Mouse (Mus musculus): ENCODE data around the gene Rab6b. TPM values are rescaled to one million over a fixed set of nuclear protein-coding genes. Genes with fewer than 3 reads are reported as not detected.

Gene Rab6b
- 11.1 and 11.5 TPM in 2 replicates for polyA plus RNA-seq (2016; fragmentation: Nextera tagmentation; extraction: Ambion mirVana)

DNA sequence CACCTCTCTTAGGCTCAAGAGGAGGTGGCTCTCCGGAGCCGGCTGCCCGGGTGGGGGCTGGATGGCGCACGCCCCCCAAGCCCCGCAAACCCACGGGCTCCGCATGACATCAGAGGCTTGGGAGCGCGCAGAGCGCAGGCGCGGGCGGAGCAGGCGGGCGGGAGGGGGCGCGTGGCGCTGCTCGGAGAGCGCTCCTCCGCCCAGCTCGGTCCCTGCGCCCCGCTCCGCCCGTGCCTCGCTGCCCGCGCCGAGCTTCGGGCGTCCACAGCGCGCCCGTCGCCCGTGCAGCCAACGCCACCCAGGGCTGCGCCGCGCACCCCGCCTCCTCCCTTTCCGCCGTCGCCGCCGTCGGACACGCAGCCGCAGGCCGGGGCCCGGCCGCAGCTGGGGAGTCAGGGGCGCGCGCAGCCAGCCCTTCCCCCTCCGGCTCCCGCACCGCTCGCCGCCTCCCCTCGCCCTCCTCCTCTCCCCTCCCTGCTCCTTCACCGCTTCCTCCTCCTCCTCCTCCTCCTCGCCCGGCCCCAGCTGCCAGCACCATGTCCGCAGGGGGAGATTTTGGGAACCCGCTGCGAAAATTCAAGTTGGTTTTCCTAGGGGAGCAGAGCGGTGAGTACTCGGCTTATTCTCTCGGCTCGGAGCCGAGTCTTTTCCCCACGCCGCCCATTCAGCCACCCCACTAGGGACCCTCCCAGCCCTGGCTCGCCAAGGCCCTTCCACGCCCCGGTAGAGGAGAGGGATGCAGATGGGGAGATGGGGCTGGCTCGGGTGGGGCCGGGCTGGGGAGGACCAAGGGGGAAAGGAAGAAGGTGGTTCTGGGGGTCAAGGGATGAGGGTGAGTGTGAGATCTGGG, at the start of gene Rab6b:
Rab6b (plus strand) TSS at position 167 of the 850 bp plus-strand sequence.
- peak within 1 kb of the TSS; percentile 62 for H3K9ac ChIP-seq
- WGBS: under 1% methylated on average over 47 of the region's 81 CpGs
- peaks cover 18% of the 10 kb centered on the region for H3K4me1 ChIP-seq
- ATAC-seq (ENCODE audit: insufficient number of reproducible peaks, insufficient read depth, low FRiP score, low TSS enrichment): peak; percentile 49
- H3K4me3 ChIP-seq: peak within 1 kb of the TSS; percentile 72
- no peaks in the 10 kb centered on the region for H3K9me3 ChIP-seq
- H3K4me2 ChIP-seq (replicated peaks): peak within 1 kb of the TSS; percentile 94
- peaks cover 47% of the 10 kb centered on the region for H3K27me3 ChIP-seq
- peak within 1 kb of the TSS; percentile 57 for H3K27ac ChIP-seq
- no peaks in the 10 kb centered on the region for H3K36me3 ChIP-seq

DNA sequence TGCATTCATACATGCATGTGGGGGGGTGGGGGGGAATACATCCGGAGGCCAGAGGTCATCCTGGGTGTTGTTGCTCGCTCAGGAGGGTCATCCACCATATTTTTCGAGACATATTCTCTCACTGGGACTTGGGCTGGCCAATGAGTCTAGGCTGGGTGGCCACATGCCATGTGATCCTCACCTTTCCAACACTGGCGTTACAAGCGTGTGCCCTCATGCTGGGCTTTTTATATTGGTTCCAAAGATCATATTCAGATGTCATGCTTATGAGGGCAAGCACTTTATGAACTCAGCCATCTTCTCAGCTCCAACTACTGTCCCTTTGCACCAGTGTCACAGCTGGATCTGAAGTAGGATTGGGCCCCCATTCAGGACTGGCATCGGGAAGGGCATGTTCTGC, 48.0 kb upstream of the Rab6b start:
- ATAC-seq (ENCODE audit: insufficient number of reproducible peaks, insufficient read depth, low FRiP score, low TSS enrichment): no peak
- no peak overlapping the region for H3K27ac ChIP-seq
- 93% methylated on average over 6 of the region's 6 CpGs for WGBS
- H3K36me3 ChIP-seq: no peaks in the 10 kb centered on the region
- no peaks in the 10 kb centered on the region for H3K27me3 ChIP-seq
- H3K9ac ChIP-seq: no peak overlapping the region
- H3K9me3 ChIP-seq: no peaks in the 10 kb centered on the region
- H3K4me2 ChIP-seq (replicated peaks): no peak overlapping the region
- H3K4me1 ChIP-seq: peaks cover 10% of the 10 kb centered on the region
- no peak overlapping the region for H3K4me3 ChIP-seq

DNA sequence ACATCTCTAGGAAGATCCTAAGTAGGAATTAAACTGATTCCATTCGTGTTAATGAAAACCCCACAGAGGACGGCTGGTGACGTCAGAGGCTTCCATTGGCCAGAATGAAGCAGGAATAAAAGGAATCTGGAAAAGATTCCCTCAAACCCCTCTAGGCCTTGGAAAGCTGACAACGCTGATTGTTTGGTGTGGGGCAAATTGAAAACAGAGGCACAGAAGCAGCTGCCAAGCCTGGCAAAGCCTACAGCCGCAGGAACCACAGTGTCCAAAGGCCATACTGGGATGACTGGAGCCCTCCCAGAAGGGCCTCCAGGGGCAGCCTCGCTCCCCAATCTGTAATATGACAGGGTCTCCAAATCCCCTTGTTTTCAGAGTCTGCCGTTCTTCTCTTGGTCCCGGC, 44.7 kb upstream of the Rab6b start:
- Histone ChIP-seq H3K27me3 (no peaks in the 10 kb centered on the region), H3K9ac (no peak overlapping the region), H3K27ac (no peak overlapping the region), H3K4me2 (replicated peaks) (no peak overlapping the region), H3K4me3 (no peak overlapping the region), H3K4me1 (peaks cover 10% of the 10 kb centered on the region), H3K9me3 (no peaks in the 10 kb centered on the region), H3K36me3 (no peaks in the 10 kb centered on the region)
- 48% methylated on average over 8 of the region's 8 CpGs for WGBS
- ATAC-seq (ENCODE audit: insufficient number of reproducible peaks, insufficient read depth, low FRiP score, low TSS enrichment): no peak; the same call in 1 of the 2 replicates

DNA sequence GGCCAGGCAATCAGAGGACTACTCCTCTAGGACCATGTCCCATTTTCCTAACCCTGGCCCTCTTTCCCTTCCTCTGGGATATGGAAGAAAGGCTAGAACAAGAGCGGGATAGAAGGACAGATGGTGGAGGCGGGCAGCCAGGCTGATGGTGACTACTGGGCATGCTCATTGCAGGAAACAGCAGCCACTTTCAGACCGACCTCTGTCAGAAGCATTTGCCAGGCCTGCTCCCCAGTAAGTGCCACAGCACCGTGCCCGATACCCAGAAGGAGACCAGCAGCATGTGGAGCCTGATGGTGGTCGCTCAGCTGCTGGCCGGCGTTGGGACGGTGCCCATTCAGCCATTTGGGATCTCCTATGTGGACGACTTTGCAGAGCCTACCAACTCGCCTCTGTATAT, 43.9 kb upstream of the Rab6b start:
- no peak overlapping the region for H3K4me3 ChIP-seq
- 90% methylated on average over 11 of the region's 11 CpGs for WGBS
- no peak for ATAC-seq (ENCODE audit: insufficient number of reproducible peaks, insufficient read depth, low FRiP score, low TSS enrichment)
- no peaks in the 10 kb centered on the region for H3K27me3 ChIP-seq
- peaks cover 10% of the 10 kb centered on the region for H3K4me1 ChIP-seq
- H3K36me3 ChIP-seq: no peaks in the 10 kb centered on the region
- H3K4me2 ChIP-seq (replicated peaks): no peak overlapping the region
- no peak overlapping the region for H3K27ac ChIP-seq
- no peak overlapping the region for H3K9ac ChIP-seq
- H3K9me3 ChIP-seq: no peaks in the 10 kb centered on the region

DNA sequence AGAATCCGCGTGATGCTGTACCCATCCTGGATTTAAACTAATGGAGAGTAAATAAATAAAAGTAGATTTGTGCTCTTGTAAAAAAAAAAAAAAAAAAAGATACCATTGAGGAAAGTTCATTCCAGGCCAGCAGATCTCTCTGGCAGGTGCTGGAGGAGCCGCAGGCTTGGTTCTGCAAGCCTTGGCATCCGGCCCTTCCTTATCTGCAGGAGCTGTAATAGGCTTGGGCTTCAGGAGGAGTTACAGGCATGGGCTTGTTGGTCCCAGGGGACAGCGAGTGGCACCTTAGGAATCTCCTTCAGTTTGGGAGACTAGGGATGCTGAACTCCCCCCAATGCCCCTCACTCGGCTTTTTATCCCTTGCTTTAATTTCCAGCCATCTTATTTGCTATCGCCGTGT, 42.8 kb upstream of the Rab6b start:
- no peak overlapping the region for H3K4me3 ChIP-seq
- H3K4me2 ChIP-seq (replicated peaks): no peak overlapping the region
- 90% methylated on average over 8 of the region's 8 CpGs for WGBS
- no peaks in the 10 kb centered on the region for H3K9me3 ChIP-seq
- no peak for ATAC-seq (ENCODE audit: insufficient number of reproducible peaks, insufficient read depth, low FRiP score, low TSS enrichment)
- H3K9ac ChIP-seq: no peak overlapping the region
- H3K27me3 ChIP-seq: no peaks in the 10 kb centered on the region
- H3K36me3 ChIP-seq: no peaks in the 10 kb centered on the region
- H3K27ac ChIP-seq: no peak overlapping the region
- peaks cover 10% of the 10 kb centered on the region for H3K4me1 ChIP-seq

DNA sequence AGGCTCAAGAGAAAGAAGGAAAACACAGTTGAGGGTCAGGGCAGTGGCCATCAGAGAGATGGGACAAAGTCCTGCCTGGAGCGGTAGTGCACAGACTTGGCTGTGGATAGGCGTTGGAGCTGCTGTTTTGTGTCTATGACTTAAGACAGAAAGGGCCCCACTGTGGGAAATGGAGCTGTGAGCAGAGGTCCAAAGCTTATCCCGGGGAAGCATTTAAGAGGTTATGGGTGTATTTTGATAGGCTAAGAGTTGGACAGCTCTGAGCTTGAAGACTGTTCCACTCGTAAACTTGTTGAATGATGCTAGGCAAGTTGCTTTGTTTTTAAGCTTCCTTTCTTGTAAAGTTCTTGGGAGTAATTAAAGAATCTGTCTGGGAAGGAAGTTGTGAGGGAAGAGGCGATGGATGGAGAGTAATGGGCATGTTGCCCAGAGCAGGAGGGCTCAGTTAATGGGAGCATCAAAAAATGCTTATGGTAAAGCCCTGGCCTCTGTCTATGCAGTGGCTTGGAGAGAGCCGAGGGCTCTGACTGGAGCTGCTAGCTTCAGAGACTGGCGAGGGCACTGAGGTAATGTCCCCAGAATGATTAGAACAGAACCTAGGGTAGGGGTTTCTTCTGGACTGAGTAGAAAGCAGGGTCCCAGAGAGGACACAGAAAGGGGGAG, 39.9 kb upstream of the Rab6b start:
- Histone ChIP-seq H3K4me1 (peaks cover 5% of the 10 kb centered on the region), H3K27me3 (no peaks in the 10 kb centered on the region), H3K9me3 (no peaks in the 10 kb centered on the region), H3K27ac (no peak overlapping the region), H3K4me2 (replicated peaks) (no peak overlapping the region), H3K4me3 (no peak overlapping the region), H3K36me3 (no peaks in the 10 kb centered on the region), H3K9ac (no peak overlapping the region)
- ATAC-seq (ENCODE audit: insufficient number of reproducible peaks, insufficient read depth, low FRiP score, low TSS enrichment): no peak
- WGBS: 86% methylated on average over 7 of the region's 7 CpGs

DNA sequence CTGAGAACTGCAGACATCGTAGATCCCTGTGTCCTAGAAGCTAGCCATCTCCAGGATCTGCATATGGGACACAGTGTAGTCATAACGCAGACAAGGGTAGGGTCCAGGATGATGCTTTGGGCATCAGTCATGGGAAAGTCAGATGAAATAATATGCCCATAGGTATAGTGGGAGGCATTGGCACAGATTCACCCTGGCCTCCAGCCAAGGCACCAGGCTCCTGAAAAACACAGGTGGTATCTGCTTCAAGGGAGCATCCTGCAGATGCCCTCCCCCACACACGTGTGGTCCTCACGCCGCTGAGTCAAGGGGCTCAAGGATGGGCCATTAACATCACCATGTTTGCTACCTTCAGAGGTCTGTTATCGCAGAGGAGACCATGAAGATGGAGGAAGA, 39.4 kb upstream of the Rab6b start:
- Histone ChIP-seq H3K27ac (no peak overlapping the region), H3K4me3 (no peak overlapping the region), H3K4me1 (no peaks in the 10 kb centered on the region), H3K9ac (no peak overlapping the region), H3K4me2 (replicated peaks) (no peak overlapping the region), H3K9me3 (no peaks in the 10 kb centered on the region), H3K36me3 (no peaks in the 10 kb centered on the region), H3K27me3 (no peaks in the 10 kb centered on the region)
- no peak for ATAC-seq (ENCODE audit: insufficient number of reproducible peaks, insufficient read depth, low FRiP score, low TSS enrichment)
- 93% methylated on average over 6 of the region's 6 CpGs for WGBS

DNA sequence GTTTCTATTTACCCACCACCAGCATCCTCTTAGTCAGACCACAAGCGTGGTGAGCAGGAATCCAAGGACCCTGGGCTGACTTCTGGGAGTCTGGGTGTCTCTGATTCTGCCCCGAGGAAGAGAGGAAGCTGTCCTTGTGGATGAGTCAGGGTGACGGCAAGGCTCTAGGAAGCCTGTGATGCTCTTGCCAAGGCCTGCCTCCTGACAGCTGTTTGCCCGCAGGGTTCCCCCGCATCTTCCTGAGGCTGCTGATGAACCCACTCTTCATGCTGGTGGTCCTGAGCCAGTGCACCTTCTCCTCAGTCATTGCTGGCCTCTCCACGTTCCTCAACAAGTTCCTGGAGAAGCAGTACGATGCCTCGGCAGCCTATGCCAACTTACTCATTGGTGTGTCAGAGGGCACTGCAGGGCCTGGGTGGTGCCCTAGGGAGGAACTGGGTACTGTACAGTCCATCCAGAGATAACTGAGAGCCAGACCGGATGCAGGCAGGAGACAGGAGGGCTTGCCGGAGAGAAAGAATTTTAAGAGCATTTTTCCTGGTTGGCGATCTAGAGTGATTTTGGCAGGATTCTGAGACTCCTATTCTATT, 38.6 kb upstream of the Rab6b start:
- no peaks in the 10 kb centered on the region for H3K9me3 ChIP-seq
- no peaks in the 10 kb centered on the region for H3K4me1 ChIP-seq
- no peak overlapping the region for H3K4me2 ChIP-seq (replicated peaks)
- no peaks in the 10 kb centered on the region for H3K27me3 ChIP-seq
- H3K4me3 ChIP-seq: no peak overlapping the region
- H3K36me3 ChIP-seq: no peaks in the 10 kb centered on the region
- ATAC-seq (ENCODE audit: insufficient number of reproducible peaks, insufficient read depth, low FRiP score, low TSS enrichment): no peak
- WGBS: 89% methylated on average over 11 of the region's 11 CpGs
- H3K27ac ChIP-seq: no peak overlapping the region
- H3K9ac ChIP-seq: no peak overlapping the region

DNA sequence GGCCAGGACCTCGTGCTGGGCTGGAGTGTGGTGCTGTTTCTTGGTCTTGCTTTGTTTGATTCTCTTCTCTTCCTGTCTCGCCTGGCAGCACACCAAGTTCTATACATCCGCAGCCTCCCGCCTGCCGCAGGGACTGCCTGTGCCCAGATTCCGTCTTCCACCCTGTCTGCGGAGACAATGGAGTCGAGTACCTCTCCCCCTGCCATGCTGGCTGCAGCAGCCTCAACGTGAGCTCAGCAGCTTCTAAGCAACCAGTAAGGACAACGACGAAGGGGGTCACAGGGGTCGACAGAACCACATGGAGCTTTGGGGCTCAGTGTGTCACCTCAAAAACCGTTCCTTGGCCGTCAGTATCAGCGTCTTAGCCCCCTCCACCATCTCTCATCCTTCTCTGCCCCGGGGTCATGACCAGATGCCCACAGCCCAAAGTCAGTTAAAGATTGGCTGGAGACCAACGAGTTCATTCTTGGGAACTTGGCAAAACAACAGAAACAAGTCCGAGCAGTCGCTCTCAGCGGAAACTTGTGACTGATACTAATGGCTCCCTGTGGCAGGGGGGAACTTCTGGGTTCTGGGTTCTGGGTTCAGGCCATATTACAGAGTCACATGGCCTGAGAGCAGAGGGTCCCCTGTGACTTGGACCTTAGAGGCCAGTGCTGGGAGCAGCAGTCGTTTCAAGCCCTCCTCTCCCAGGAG, 34.6 kb upstream of the Rab6b start:
- Histone ChIP-seq H3K9ac (no peak overlapping the region), H3K9me3 (no peaks in the 10 kb centered on the region), H3K27me3 (no peaks in the 10 kb centered on the region), H3K4me1 (no peaks in the 10 kb centered on the region), H3K4me3 (no peak overlapping the region), H3K4me2 (replicated peaks) (no peak overlapping the region), H3K27ac (no peak overlapping the region), H3K36me3 (no peaks in the 10 kb centered on the region)
- WGBS: 78% methylated on average over 21 of the region's 21 CpGs
- ATAC-seq (ENCODE audit: insufficient number of reproducible peaks, insufficient read depth, low FRiP score, low TSS enrichment): no peak

DNA sequence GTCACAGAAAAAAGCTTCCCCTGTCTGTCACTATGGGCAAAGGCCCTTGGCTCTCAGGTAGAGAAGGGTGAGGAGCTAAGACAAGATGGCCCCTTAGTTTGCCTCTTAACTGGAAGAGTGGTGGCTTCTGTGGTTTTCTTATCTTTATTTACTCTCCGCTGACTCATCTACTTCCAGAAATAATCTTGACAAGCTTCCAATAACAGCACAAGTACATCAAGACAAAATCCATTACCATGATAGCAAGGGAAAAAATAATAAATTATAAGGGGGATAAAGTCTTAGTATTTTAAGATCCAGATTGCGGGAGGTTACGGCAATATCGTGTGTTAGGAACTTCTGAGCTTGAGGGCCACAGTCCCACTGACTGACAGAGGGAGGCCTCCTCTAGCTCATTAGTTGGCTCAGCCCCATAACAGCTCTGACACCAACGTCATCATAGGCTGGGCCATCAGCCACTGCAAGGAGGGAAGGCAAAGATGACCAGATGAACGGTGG, 33.3 kb upstream of the Rab6b start:
- no peak for ATAC-seq (ENCODE audit: insufficient number of reproducible peaks, insufficient read depth, low FRiP score, low TSS enrichment)

DNA sequence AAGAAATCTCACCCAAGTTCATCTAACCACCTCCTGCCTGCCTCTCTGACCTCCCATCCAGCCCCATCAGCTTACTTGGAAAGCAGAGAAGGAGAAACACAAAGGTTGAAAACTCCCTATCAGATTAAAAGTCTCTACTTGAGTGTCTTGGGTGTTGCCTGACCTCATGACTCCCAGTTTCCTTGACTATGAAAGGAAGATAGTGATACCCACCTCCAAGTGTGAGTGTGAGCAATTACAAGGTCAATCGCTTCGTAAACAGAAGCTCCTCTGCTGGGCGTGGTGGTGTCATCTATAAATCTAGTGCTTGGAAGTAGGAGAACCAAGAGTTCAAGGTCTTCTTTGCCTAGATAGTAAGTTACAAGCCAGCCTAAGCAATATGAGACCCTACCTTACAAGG, 31.4 kb upstream of the Rab6b start:
- 87% methylated on average over 3 of the region's 3 CpGs for WGBS
- no peak overlapping the region for H3K4me3 ChIP-seq
- H3K4me1 ChIP-seq: no peaks in the 10 kb centered on the region
- no peaks in the 10 kb centered on the region for H3K27me3 ChIP-seq
- no peak overlapping the region for H3K9ac ChIP-seq
- H3K36me3 ChIP-seq: no peaks in the 10 kb centered on the region
- H3K9me3 ChIP-seq: no peaks in the 10 kb centered on the region
- no peak overlapping the region for H3K4me2 ChIP-seq (replicated peaks)
- no peak overlapping the region for H3K27ac ChIP-seq
- no peak for ATAC-seq (ENCODE audit: insufficient number of reproducible peaks, insufficient read depth, low FRiP score, low TSS enrichment)

More for the DNA sequence above, 33.3 kb upstream of the Rab6b start:
- Histone ChIP-seq H3K4me3 (no peak overlapping the region), H3K9ac (no peak overlapping the region), H3K36me3 (no peaks in the 10 kb centered on the region), H3K27me3 (no peaks in the 10 kb centered on the region), H3K4me1 (no peaks in the 10 kb centered on the region), H3K9me3 (no peaks in the 10 kb centered on the region), H3K4me2 (replicated peaks) (no peak overlapping the region), H3K27ac (no peak overlapping the region)
- WGBS: 90% methylated on average over 6 of the region's 6 CpGs

All from embryonic facial prominence, embryonic 12.5 days (tissue).